Mouse (Mus musculus) limb, embryonic 11.5 days (tissue): ENCODE data around the gene Mrpl35. TPM values are rescaled to one million over a fixed set of nuclear protein-coding genes. Genes with fewer than 3 reads are reported as not detected.
"Not testable (repeated sequence)": the region's sequence is repeated elsewhere in the genome, so short reads cannot be mapped to it uniquely, and the experiment has no call there.

Experiments
- ATAC-seq: fragments of 200-750 bp; cut with Nextera tagmentation; 2 replicates; pipeline ENCODE4 v1.8.0; 2017; ENCODE audit warnings: low read depth; ENCODE audit not compliant: insufficient number of reproducible peaks, low FRiP score, low TSS enrichment
- DNase-seq: peaks from one replicate; pipeline ENCODE4 v3.0.0-alpha.2; 2015; ENCODE audit warnings: low spot score
- H3K27ac ChIP-seq: fragments of 300-500 bp; sonication (generic); replicated peaks from 2 replicates; pipeline ENCODE4 v1.5.1; 2014; ENCODE audit warnings: low read depth, mild to moderate bottlenecking, low read length
- H3K27me3 ChIP-seq: fragments of 300-500 bp; sonication (generic); 2 replicates; pipeline ENCODE4 v1.6.1; 2014; ENCODE audit warnings: mild to moderate bottlenecking, low read length, mixed read lengths; ENCODE audit not compliant: control insufficient read depth, insufficient read depth
- H3K36me3 ChIP-seq: fragments of 300-500 bp; sonication (generic); 2 replicates; pipeline ENCODE4 v1.6.1; 2014; ENCODE audit warnings: mild to moderate bottlenecking, low read length, moderate library complexity, mixed read lengths; ENCODE audit not compliant: control insufficient read depth, insufficient read depth
- H3K4me1 ChIP-seq: fragments of 300-500 bp; sonication (generic); 2 replicates; pipeline ENCODE4 v1.6.1; 2014; ENCODE audit warnings: low read length, mixed read lengths; ENCODE audit not compliant: control insufficient read depth, insufficient read depth
- H3K4me2 ChIP-seq: fragments of 300-500 bp; sonication (generic); 2 replicates; pipeline ENCODE4 v1.6.1; 2014; ENCODE audit warnings: low read depth, mild to moderate bottlenecking, moderate library complexity; ENCODE audit not compliant: severe bottlenecking
- H3K4me3 ChIP-seq: fragments of 300-500 bp; sonication (generic); 2 replicates; pipeline ENCODE4 v1.5.1; 2014; ENCODE audit warnings: low read depth, low read length
- H3K9ac ChIP-seq: fragments of 300-500 bp; sonication (generic); 2 replicates; pipeline ENCODE4 v1.6.1; 2014; ENCODE audit warnings: mild to moderate bottlenecking, low read length
- H3K9me3 ChIP-seq: fragments of 300-500 bp; sonication (generic); 2 replicates; pipeline ENCODE4 v1.6.1; 2016; ENCODE audit warnings: low read length; ENCODE audit not compliant: control insufficient read depth
- WGBS: fragments of 180-500 bp; shearing (Covaris S2); extraction: QIAGEN DNeasy Blood & Tissue Kit; methylation state at CpG from one replicate; pipeline ENCODE4 v1.1.7; 2014; 5-methylcytosine and 5-hydroxymethylcytosine counted together
- polyA plus RNA-seq: library from polyadenylated mRNA; unstranded; fragments of >200 nt; fragmentation: Nextera tagmentation; extraction: Ambion mirVana; gene quantifications from 2 replicates; pipeline ENCODE4 v1.2.1, GENCODE M21; 2014

Gene Mrpl35
- 62.3 and 66.9 TPM in 2 replicates for polyA plus RNA-seq

DNA sequence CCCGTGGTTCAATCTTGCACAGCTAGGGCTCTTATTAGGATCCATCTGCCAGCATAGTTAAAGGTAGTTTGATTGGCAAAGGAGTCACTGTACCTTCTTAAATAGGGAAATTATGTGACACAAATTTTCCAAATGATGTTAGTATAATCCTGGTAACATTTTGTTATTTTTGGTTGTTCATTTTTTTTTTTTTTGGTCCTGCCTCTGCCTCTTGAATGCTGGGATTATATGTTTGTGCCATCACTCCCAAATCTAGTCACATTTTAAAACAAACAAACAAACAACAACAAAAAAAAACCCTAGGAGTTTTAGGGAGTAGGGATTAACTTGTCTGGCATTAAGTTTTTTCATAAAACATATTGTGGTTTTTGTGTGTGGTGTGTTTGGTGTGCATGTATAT, at the start of gene Mrpl35:
Gene Mrpl35 (minus strand): TSS at position 101 of the 400 bp plus-strand sequence.
- Histone ChIP-seq H3K27ac (no peak within 1 kb of the TSS), H3K36me3 (no peaks in the 10 kb centered on the region), H3K27me3 (no peaks in the 10 kb centered on the region), H3K4me3 (no peak within 1 kb of the TSS), H3K9me3 (no peaks in the 10 kb centered on the region), H3K4me1 (no peaks in the 10 kb centered on the region), H3K4me2 (no peak within 1 kb of the TSS), H3K9ac (no peak within 1 kb of the TSS)
- DNase-seq (no peak), ATAC-seq (no peak)
- WGBS: 57% methylated on average over 1 of the region's 1 CpGs

DNA sequence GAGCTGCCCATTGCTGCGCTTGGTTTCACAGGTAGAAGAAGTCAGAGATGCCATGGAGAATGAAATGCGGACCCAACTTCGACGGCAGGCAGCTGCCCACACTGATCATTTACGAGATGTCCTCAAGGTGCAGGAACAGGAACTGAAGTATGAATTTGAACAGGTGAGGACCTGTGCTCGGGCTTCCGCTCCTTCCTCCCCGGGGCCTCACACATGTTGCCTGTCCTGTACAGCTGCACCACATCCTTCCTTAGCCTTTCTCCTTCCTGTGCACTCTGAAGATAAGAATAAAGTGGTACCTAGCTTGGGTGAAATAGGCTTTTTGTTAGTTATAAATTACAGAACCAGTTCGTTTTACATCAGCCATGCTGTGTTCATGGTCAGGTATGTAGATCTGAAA, 44.6 kb upstream of the Mrpl35 start:
- Histone ChIP-seq H3K36me3 (peaks cover 25% of the 10 kb centered on the region), H3K9ac (no peak overlapping the region), H3K27ac (no peak overlapping the region), H3K4me2 (no peak overlapping the region), H3K4me3 (no peak overlapping the region), H3K4me1 (no peaks in the 10 kb centered on the region), H3K27me3 (no peaks in the 10 kb centered on the region), H3K9me3 (no peaks in the 10 kb centered on the region)
- DNase-seq (no peak), ATAC-seq (no peak)
- WGBS: 95% methylated on average over 9 of the region's 9 CpGs

DNA sequence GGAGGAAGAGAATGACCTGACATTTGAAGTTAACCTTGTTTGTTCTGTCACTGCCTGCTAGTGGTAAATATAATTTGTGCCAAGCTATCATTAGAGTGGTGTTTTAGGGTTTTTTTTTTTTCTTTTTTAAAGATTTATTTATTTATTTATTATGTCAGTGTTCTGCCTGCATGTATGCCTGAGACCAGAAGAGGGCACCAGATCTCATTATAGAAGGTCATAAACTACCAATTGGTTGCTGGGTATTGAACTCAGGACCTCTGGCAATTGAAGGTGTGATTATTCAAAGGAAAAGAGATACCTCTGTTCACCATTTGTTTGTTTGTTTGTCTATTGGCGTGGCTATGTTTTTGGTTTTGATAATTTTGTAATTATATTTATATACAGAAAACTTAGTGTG, 42.0 kb upstream of the Mrpl35 start:
- Histone ChIP-seq H3K9me3 (no peaks in the 10 kb centered on the region), H3K27ac (no peak overlapping the region), H3K4me1 (no peaks in the 10 kb centered on the region), H3K4me3 (no peak overlapping the region), H3K27me3 (no peaks in the 10 kb centered on the region), H3K36me3 (peaks cover 30% of the 10 kb centered on the region), H3K9ac (no peak overlapping the region), H3K4me2 (no peak overlapping the region)
- no peak for DNase-seq
- ATAC-seq: no peak
- WGBS: 82% methylated on average over 1 of the region's 1 CpGs

DNA sequence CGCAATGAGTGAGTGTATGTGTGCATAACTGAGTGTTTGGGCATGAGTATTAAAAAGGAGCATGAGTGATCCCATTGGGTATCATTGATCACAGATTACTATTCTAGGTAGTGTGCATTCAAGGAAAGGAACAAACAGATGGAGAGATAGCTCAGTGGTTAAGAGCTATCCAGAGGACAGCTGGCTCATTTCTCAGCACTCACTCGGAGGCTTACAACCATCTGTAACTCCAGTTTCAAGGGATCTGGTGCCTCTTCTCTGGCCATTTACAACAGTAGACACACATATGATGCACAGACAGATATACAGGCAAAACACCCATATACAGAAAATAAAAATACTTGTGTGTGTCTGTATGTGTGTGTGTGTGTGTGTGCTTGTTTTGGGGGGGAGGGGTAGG, 41.0 kb upstream of the Mrpl35 start:
- Histone ChIP-seq H3K27me3 (no peaks in the 10 kb centered on the region), H3K4me2 (no peak overlapping the region), H3K27ac (no peak overlapping the region), H3K9ac (no peak overlapping the region), H3K36me3 (peaks cover 26% of the 10 kb centered on the region), H3K4me1 (no peaks in the 10 kb centered on the region), H3K9me3 (no peaks in the 10 kb centered on the region), H3K4me3 (no peak overlapping the region)
- no peak for ATAC-seq
- WGBS: 97% methylated on average over 2 of the region's 2 CpGs
- no peak for DNase-seq

DNA sequence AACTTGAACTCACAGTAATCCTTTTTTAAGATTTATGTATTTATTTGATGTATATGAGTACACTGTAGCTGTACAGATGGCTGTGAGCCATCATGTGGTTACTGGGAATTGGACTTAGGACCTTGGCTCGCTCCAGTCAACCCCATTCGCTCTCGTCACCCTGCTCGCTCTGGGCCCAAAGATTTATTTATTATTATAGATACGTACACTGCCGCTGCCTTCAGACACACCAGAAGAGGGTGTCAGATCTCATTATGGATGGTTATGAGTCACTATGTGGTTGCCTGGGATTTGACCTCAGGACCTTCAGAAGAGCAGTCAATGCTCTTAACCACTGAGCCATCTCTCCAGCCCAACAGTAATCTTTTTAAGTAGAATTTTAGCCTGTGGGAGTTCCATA, 20.1 kb upstream of the Mrpl35 start:
- H3K36me3 ChIP-seq, H3K27me3 ChIP-seq, DNase-seq, H3K9ac ChIP-seq, H3K4me1 ChIP-seq, H3K4me3 ChIP-seq, H3K9me3 ChIP-seq, H3K27ac ChIP-seq, H3K4me2 ChIP-seq, ATAC-seq: not testable (repeated sequence)
- WGBS: 95% methylated on average over 6 of the region's 6 CpGs

DNA sequence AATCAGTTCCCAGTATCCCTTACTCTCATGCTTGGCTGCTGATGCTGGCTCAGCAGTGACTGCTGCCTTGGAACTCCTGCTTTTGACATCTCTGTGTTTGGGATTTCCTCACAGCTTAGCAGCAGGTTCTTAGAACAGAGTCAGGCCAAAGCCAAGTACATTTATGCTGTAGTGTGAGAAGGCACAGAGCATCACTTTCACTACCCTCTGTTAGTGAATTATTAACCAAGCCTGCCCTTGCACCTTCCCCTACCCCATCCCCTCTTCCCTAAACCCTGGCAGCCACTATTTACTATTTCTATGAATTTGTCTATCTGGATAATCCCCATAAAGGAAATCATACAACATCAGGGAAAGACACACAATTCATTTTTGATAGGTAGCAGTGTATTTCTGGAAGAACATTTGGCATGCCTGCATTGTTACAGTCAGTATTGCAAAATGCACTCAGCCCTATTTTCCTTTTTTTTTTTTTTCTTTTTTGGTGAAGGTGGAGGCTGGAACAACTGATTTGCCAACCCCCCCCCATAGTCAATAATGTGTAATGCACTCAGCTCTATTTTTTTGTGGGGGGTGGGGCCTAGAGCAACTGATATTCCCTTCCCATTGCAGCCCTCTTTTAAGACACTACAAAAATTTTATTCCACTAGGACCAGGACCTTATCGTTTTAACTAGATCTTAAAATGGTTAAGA, 14.0 kb upstream of the Mrpl35 start:
- WGBS: 96% methylated on average over 1 of the region's 1 CpGs
- H3K9me3 ChIP-seq: no peaks in the 10 kb centered on the region
- peaks cover 3% of the 10 kb centered on the region for H3K36me3 ChIP-seq
- no peak for ATAC-seq
- no peaks in the 10 kb centered on the region for H3K27me3 ChIP-seq
- H3K4me3 ChIP-seq: no peak overlapping the region
- DNase-seq: no peak
- H3K4me1 ChIP-seq: no peaks in the 10 kb centered on the region
- H3K27ac ChIP-seq: no peak overlapping the region
- H3K9ac ChIP-seq: no peak overlapping the region
- no peak overlapping the region for H3K4me2 ChIP-seq

DNA sequence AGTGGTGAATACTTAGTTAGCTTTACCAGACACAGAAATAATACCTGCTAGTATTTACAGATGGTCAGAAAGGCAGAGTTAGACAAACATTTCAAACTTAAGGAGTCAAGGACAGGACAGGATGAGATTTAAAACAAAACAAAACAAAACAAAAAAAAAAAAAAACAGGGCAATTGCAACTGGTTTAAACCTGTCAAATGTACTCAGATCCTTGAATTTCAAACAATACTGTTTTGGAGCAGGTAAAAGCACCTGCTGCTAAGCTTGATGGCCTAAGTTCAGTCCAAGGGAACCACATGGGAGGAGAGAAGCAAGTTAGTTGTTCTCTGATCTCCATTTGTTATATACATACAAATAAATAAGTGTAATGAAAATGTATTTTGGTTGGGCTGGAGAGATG, 13.0 kb upstream of the Mrpl35 start:
- H3K4me2 ChIP-seq: no peak overlapping the region
- no peak overlapping the region for H3K27ac ChIP-seq
- no peak for ATAC-seq
- H3K4me1 ChIP-seq: no peaks in the 10 kb centered on the region
- no peak for DNase-seq
- H3K4me3 ChIP-seq: no peak overlapping the region
- no peaks in the 10 kb centered on the region for H3K27me3 ChIP-seq
- H3K9ac ChIP-seq: no peak overlapping the region
- no peaks in the 10 kb centered on the region for H3K9me3 ChIP-seq
- H3K36me3 ChIP-seq: peaks cover 3% of the 10 kb centered on the region

DNA sequence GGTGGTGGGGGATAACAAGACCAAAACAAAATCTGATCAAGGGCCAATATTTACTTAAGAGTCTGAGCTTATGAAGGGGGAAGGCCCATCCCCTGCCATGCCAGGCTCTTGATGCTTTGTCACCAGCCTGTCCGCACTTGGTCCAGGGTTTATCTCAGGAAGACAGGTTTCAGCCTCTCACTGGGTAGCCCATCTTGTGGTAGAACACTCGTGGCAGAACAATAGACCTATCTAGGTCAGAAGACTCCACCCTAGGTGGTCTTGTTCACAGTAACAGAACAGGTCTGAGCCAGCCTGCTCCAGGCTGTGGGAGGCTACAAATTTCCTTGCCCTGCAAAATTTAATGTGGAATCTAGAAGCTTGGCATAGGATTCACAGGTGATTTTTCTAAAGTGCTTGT, 10.0 kb upstream of the Mrpl35 start:
- WGBS: 88% methylated on average over 2 of the region's 2 CpGs
- H3K9ac ChIP-seq: no peak overlapping the region
- no peak for ATAC-seq
- H3K4me1 ChIP-seq: peaks cover 5% of the 10 kb centered on the region
- DNase-seq: no peak
- no peaks in the 10 kb centered on the region for H3K27me3 ChIP-seq
- peaks cover 3% of the 10 kb centered on the region for H3K36me3 ChIP-seq
- H3K9me3 ChIP-seq: no peaks in the 10 kb centered on the region
- no peak overlapping the region for H3K27ac ChIP-seq
- no peak overlapping the region for H3K4me3 ChIP-seq
- H3K4me2 ChIP-seq: no peak overlapping the region

DNA sequence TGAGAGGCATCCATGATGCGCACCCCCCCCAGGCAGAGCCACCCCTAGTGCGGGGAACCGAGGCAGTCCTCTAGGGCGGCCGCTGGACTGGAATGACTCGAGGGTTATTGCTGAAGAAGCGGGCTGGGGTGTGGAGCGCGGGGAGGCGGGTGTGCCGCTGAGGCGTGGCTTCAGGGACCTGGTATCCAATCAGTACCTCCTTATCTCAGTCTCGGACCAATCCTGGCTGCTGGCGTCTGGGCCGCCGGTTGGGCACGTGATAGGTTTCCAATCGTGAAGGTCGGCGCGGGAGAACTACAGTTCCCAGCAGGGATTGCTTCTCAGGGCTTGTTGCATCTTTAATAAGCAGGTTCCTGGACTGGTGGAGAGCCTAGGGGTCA, 4.8 kb upstream of the Mrpl35 start:
- Histone ChIP-seq H3K27ac (peak overlapping the region; percentile 75), H3K36me3 (no peaks in the 10 kb centered on the region; the same call in 1 of the 2 replicates), H3K9ac (peak overlapping the region; percentile 86), H3K4me2 (peak overlapping the region; percentile 64), H3K27me3 (no peaks in the 10 kb centered on the region), H3K9me3 (no peaks in the 10 kb centered on the region), H3K4me3 (peak overlapping the region; percentile 80), H3K4me1 (peaks cover 5% of the 10 kb centered on the region)
- ATAC-seq (peak; percentile 97), DNase-seq (peak; percentile 93)
- 0% methylated on average over 21 of the region's 21 CpGs for WGBS
